Mouse (Mus musculus) liver, adult 2 months (tissue): ENCODE data around the gene Kmt2b.

Source experiments
- CTCF ChIP-seq: fragments of 200-500 bp; IDR thresholded peaks from 2 replicates; pipeline ENCODE4 v1.5.1; 2011; ENCODE audit warnings: low read depth, low read length, control low read depth
- POLR2A ChIP-seq: fragments of 200-500 bp; IDR thresholded peaks from 2 replicates; pipeline ENCODE4 v1.6.1; 2011; ENCODE audit warnings: low read length, control low read depth; ENCODE audit not compliant: insufficient read depth; ENCODE audit errors: extremely low read depth

- TF ChIP-seq CTCF (no peak), POLR2A (no peak)
These were observed 15.6 kb downstream of the Kmt2b start for GRCm38 (mm10) chr7:30572969-30573368.
